Mouse (Mus musculus) cerebellum, adult 2 months (tissue): Measurements from ENCODE around the gene Omp. TPM values are rescaled to one million over a fixed set of nuclear protein-coding genes. Genes with fewer than 3 reads are reported as not detected.
"Not testable (repeated sequence)": the region's sequence is repeated elsewhere in the genome, so short reads cannot be mapped to it uniquely, and the experiment has no call there.

Source experiments
- DNase-seq, 2 experiments: peaks; one replicate each; pipeline ENCODE4 v3.0.0; 2021
- H3K27ac ChIP-seq: fragments of 200-500 bp; 2 replicates; pipeline ENCODE4 v1.5.1; 2012; ENCODE audit warnings: low read length, control low read depth, inconsistent platforms; ENCODE audit not compliant: insufficient read depth
- H3K27me3 ChIP-seq: fragments of 200-500 bp; 2 replicates; pipeline ENCODE4 v1.6.1; 2012; ENCODE audit warnings: inconsistent platforms, mild to moderate bottlenecking, low read length, moderate library complexity; ENCODE audit not compliant: control insufficient read depth, insufficient read depth
- H3K4me1 ChIP-seq: fragments of 200-500 bp; 2 replicates; pipeline ENCODE4 v1.6.1; 2011; ENCODE audit warnings: low read length; ENCODE audit not compliant: control insufficient read depth, insufficient read depth
- H3K4me3 ChIP-seq: fragments of 200-500 bp; replicated peaks from 2 replicates; pipeline ENCODE3; 2011; ENCODE audit warnings: mild to moderate bottlenecking, low read depth, low read length, control low read depth; ENCODE audit not compliant: insufficient read depth
- CTCF ChIP-seq: fragments of 200-500 bp; IDR thresholded peaks from 2 replicates; pipeline ENCODE4 v1.5.1; 2011; ENCODE audit warnings: low read depth, mild to moderate bottlenecking, control low read depth, low read length, moderate library complexity, borderline replicate concordance; ENCODE audit not compliant: insufficient read depth
- POLR2A ChIP-seq: fragments of 200-500 bp; IDR thresholded peaks from 2 replicates; pipeline ENCODE4 v1.6.1; 2011; ENCODE audit warnings: low read length, control low read depth, borderline replicate concordance; ENCODE audit not compliant: insufficient read depth
- WGBS: fragments of 180-500 bp; shearing (Covaris S2); methylation state at CpG from one replicate; pipeline ENCODE4 v1.1.7; 2018; 5-methylcytosine and 5-hydroxymethylcytosine counted together
- polyA plus RNA-seq: library from polyadenylated mRNA; depleted of rRNA; stranded (reverse); fragments of >200 nt; gene quantifications from 2 replicates; pipeline ENCODE4 v1.2.3, GENCODE M21; 2012

The Omp gene
- polyA plus RNA-seq, 1 experiment, result 0.57 TPM

- TF ChIP-seq CTCF, result no peak
- no peak for TF ChIP-seq POLR2A
- Histone ChIP-seq H3K4me3 (no peak overlapping the region), H3K4me1 (no peaks in the 10 kb centered on the region), H3K27ac (no peak overlapping the region), H3K27me3 (no peaks in the 10 kb centered on the region; the same call in 1 of the 2 replicates)
- 95% methylated on average over 2 of the region's 2 CpGs for WGBS
- no peak for DNase-seq
These were observed 42.9 kb upstream of the Omp start for GRCm38 (mm10) chr7:98188238-98188637.

GRCm38 (mm10) chr7:98187332-98187731 is 42.0 kb upstream of the Omp start:
- WGBS, result 90% methylated on average over 3 of the region's 3 CpGs
- not testable (repeated sequence) for H3K4me3 ChIP-seq, H3K4me1 ChIP-seq, DNase-seq, H3K27ac ChIP-seq, H3K27me3 ChIP-seq

- Histone ChIP-seq H3K27ac (no peak overlapping the region), H3K27me3 (no peaks in the 10 kb centered on the region), H3K4me1 (no peaks in the 10 kb centered on the region), H3K4me3 (no peak overlapping the region)
- 42% methylated on average over 8 of the region's 8 CpGs for WGBS
- no peak for DNase-seq
- TF ChIP-seq POLR2A, result no peak
- no peak for TF ChIP-seq CTCF
These were observed 41.3 kb upstream of the Omp start for GRCm38 (mm10) chr7:98186637-98187036.

- WGBS, result 27% methylated on average over 6 of the region's 6 CpGs
- no peaks in the 10 kb centered on the region for H3K4me1 ChIP-seq
- no peak for DNase-seq
- no peak overlapping the region for H3K4me3 ChIP-seq
- TF ChIP-seq CTCF (no peak), POLR2A (no peak)
- H3K27me3 ChIP-seq, result no peaks in the 10 kb centered on the region
- H3K27ac ChIP-seq, result no peak overlapping the region; the same call in 1 of the 2 replicates
These were observed 40.0 kb upstream of the Omp start for GRCm38 (mm10) chr7:98185326-98185725.

- peaks cover 4% of the 10 kb centered on the region; the same call in 1 of the 2 replicates for H3K4me1 ChIP-seq
- H3K27ac ChIP-seq, result peak overlapping the region; percentile 11; the same call in 1 of the 2 replicates
- DNase-seq, result no peak
- TF ChIP-seq CTCF (no peak), POLR2A (no peak)
- H3K27me3 ChIP-seq, result no peaks in the 10 kb centered on the region
- H3K4me3 ChIP-seq, result peak overlapping the region; percentile 80
- 84% methylated on average over 5 of the region's 5 CpGs for WGBS
These were observed 33.4 kb upstream of the Omp start for GRCm38 (mm10) chr7:98178560-98179231.

GRCm38 (mm10) chr7:98177929-98178559 is 32.7 kb upstream of the Omp start, which contains the start of gene Capn5:
Gene Capn5 (minus strand): TSS chr7:98178274.
- peak within 1 kb of the TSS; percentile 11; the same call in 1 of the 2 replicates for H3K27ac ChIP-seq
- WGBS, result under 1% methylated on average over 42 of the region's 44 CpGs
- H3K27me3 ChIP-seq, result no peaks in the 10 kb centered on the region
- H3K4me1 ChIP-seq, result peaks cover 6% of the 10 kb centered on the region; the same call in 1 of the 2 replicates
- TF ChIP-seq POLR2A, result peak; percentile 55
- TF ChIP-seq CTCF, result peak; percentile 43; the same call in 1 of the 2 replicates
- H3K4me3 ChIP-seq, result peak within 1 kb of the TSS; percentile 80
- peak; percentile 71 to 73 for DNase-seq

- peaks cover 9% of the 10 kb centered on the region; the same call in 1 of the 2 replicates for H3K4me1 ChIP-seq
- peak overlapping the region; percentile 80 for H3K4me3 ChIP-seq
- DNase-seq, result no peak
- WGBS, result 5% methylated on average over 9 of the region's 9 CpGs
- no peak for TF ChIP-seq POLR2A
- no peak for TF ChIP-seq CTCF
- H3K27me3 ChIP-seq, result no peaks in the 10 kb centered on the region
- H3K27ac ChIP-seq, result no peak overlapping the region
These were observed 32.2 kb upstream of the Omp start for GRCm38 (mm10) chr7:98177566-98177928.

- Histone ChIP-seq H3K4me3 (no peak overlapping the region), H3K4me1 (peaks cover 9% of the 10 kb centered on the region; the same call in 1 of the 2 replicates), H3K27ac (no peak overlapping the region), H3K27me3 (no peaks in the 10 kb centered on the region)
- peak in 1 of 2 experiments; percentile 18 for DNase-seq
- WGBS, result 52% methylated on average over 2 of the region's 2 CpGs
- TF ChIP-seq POLR2A (no peak), CTCF (no peak)
These were observed 31.8 kb upstream of the Omp start for GRCm38 (mm10) chr7:98177071-98177485.
